Mouse (Mus musculus): Measurements from ENCODE around the gene Sstr2.

Sstr2 gene

DNA sequence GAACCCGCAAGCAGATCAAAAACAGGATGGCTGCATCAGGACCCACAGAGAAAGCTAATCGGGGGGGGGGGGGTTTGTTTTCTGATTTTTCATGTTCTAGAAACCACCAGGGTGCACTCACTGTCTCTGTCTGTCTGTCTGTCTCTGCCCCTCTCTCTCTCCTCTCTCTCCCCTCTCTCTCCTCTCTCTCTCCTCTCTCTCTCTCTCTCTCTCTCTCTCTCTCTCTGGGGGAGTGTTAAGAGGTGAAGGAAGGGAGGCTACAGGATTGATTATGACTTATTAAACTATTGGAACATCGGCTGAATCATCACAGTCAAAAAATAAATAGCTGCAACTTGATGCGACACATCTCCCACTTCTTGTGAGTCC is 855 bp upstream of the Sstr2 start:
- in situ Hi-C loops (cut with MboI, MseI): loop anchor here (5.0 to 10.0 kb wide), 2 partner anchors 56 to 123 kb away; no protein-coding TSS in a partner anchor

DNA sequence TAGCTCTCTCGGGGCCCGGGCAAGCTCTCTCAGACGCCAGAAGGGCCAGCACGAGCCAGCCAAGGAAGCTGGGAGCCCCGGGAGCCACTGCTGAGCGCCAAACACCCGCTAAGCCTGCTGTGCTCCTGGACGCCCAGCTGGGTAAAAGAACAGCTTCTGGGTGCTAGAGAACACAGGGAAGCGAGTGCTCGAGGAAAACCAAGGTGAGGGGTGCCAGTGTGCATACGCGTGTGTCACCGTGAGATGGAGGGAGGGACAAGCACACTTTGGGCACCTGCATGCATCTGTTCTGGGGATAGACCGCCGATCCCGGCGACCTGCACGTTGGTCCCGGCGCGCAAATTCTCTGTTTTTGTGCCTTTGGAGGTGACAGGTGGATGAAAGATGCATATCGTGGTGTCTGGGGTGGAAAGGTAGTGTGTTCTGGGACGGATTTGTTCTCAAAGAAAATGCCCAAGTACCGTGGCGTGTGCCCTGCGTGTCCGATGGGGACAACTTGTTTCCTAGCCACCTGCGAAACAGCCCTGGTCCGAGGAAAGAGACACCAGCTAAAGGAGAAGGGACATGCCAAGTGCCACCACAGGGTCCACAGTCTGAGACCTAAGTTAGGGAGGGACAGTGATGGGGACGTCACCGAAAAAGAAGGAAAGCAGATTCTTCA is 408 bp downstream of the Sstr2 start:
- in situ Hi-C loops (cut with MboI, MseI): loop anchor here (5.0 to 10.0 kb wide), 2 partner anchors 57 to 125 kb away; no protein-coding TSS in a partner anchor

DNA sequence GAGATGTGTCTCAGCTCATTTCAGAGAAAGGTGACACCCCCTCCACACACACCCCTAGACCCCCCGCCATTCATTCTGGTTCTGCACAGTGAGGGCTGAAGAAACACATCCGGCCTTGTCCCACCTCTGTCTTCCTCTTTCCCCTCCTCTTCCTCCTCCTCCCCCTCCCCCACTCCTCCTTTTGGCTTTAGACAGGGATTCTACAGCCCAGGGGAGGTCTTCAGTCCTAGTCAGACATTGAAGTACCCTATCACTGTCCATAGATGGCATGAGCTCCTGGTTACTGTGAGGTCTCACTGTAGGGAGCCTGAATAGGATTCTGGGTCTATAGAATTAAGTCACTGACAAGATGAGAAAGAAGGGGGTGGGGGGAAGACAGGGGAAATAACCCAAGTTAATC is 1.9 kb downstream of the Sstr2 start:
- in situ Hi-C loops (cut with MboI, MseI): no loop called here

DNA sequence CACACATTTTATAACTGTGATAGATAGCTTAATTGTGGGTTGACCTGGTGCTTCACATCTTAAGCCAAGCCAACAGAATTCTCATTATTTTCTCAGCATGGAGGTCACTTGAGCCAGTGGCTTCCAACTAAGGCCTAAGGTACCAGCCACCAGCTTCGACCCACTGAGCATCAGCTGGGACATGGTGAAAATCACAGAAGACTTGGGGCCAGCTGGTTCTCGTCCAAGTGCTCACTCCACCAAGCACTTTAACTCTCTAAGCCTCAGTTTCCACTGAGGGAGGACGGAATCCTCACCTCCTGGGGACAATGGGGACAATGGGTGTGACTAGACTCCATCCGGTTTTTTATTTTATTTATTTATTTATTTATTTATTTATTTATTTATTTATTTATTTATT is 2.9 kb downstream of the Sstr2 start:
- in situ Hi-C loops (cut with MboI, MseI): no loop called here

DNA sequence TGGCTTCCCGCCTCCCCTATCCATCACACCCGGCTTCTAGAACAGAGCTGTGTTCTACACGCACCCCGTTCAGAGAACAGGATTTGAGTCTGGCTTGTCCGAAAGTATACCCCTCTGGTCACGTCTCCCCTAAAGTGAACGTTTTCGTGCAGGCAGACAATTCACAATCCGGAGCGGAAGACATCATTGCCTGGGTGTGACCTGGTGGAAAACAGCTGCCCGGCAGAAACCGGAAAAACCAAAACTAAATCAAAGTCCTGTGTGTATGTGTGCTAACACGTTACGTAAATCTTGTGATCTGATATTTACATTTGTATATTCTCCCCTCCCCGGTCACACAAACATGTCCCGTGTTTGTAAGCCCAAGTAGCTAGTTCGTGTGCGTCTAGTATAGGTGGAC is 6.3 kb downstream of the Sstr2 start:
- in situ Hi-C loops (cut with MboI, MseI): loop anchor here (5.0 kb wide), 3 partner anchors 328 to 448 kb away; no protein-coding TSS in a partner anchor

DNA sequence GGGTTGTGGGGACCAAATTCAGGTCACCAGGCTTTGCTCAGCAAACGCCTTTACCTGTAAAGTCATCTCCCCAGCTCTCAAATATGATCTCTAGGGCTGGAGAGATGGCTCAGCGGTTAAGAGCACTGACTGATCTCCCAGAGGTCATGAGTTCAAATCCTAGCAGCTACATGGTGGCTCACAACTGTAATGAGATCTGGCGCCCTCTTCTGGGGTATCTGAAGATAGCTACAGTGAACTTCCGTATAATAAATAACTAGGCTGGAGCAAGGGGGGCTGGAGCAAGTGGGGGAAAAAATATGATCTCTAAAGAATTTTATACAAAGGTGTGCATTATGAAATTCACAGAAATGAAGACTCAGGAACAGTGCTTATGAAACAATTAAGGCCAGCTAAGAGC is 8.6 kb downstream of the Sstr2 start:
- in situ Hi-C loops (cut with MboI, MseI): loop anchor here (5.0 kb wide), 3 partner anchors 330 to 450 kb away; no protein-coding TSS in a partner anchor

DNA sequence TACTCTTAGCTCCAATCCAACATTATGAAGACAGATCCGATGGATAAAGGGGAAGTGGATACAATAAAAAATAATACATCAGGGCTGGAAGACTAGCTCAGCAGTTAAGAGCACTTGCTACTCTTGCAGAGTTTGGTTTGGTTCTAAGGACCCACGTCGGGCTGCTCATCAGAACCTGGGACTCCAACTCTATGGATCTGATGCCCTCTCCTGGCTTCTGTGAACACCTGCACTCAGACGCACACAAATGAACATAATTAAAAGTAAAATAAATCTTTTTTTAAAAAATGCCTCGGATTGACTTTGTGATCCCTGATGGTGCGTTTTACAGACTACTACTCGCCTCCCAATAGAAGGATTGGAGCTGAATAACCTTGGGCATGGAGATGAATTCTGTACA is 11.5 kb downstream of the Sstr2 start:
- in situ Hi-C loops (cut with MboI, MseI): no loop called here

DNA sequence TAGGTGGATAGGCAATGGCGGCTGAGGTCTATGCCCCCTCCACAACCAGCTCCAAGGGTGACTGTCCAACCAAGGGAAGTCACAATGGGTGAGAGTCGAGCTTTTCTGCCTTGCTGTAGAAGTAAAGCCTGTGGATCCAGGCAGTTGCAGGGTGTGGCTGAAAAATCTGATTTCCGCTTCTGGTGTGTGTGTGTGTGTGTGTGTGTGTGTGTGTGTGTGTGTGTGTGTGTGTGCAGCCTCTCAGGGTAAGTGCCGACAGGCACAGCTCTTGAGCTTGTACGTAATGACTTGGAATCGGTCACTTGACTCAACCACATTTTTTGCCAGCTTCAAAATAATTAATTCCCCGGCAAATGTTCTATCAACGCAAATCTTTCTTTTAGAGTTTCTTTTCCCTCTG is 12.2 kb downstream of the Sstr2 start:
- in situ Hi-C loops (cut with MboI, MseI): no loop called here

DNA sequence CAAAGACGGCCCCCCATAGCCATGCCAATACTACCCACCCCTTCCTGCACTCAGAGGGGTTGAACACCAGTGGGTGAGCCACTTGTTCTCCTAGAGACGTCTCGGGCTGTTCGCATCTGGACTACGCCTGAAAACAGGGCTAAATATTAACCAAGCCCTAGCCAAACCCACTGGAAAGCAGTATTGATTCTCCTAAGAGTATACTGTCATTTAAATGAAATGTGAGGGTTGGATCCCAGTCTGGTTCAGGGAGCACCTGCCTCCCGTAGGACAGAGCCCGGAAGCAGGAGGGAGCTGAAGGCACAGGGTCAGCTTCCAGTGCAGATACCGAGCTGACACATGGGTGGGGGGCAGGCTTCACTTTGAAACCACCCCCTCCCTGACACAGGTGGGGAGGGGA is 12.7 kb downstream of the Sstr2 start:
- in situ Hi-C loops (cut with MboI, MseI): no loop called here

DNA sequence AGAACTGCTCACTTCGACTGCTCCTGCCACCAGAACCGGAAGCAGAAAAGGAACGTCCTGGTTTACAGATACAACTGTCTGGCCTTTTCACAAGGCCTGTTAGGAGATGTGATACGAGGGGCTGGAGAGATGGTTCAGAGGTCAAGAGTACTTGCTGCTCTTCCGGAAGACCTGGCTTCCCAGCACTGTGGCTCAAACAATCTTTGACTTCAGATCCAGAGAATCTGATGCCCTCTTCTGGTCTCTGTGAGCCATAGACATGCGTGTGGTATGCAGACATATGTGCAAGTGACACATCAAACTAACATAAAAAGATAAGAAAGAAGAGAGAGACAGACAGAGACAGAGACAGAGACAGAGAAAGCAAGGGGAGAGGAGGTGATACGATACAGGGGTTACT is 13.2 kb downstream of the Sstr2 start:
- in situ Hi-C loops (cut with MboI, MseI): no loop called here

DNA sequence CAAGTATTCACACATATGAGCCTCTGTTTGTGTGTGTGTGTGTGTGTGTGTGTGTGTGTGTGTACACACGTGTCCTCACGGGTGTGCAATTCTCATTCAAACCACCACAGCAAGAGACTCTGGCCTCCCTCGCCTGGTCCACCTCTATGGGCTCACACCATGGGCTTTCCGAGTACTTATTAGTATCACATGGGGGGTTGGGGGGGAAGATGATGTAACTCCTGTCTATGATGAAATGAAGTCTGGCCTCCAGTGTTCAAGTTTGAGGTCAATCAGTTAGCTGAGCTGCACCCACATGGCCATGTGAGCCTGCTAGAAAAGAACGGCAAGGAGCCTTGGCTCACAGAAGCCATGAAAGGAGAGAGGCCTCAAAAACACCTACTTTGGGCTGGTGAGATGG is 14.3 kb downstream of the Sstr2 start:
- in situ Hi-C loops (cut with MboI, MseI): no loop called here

DNA sequence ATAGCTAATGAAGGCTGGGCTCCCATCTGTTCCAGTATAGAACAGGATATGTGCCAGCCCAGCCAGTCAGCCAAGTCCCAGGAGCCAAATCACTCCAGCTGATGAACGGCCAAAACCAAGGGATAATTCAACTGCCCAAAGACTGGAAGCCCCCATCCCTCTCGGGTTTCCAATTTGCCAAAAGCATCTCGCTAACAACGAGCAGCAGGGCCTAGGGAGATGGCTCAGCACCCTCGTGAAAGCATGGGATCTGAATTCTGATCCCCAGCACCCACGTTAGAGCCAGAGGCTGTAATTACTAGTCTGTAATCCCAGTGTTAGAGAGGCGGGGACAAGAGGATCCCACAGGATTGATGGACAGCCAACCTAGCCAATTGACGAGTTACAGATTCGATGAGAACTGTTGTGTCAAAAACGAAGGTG is 15.6 kb downstream of the Sstr2 start:
- in situ Hi-C loops (cut with MboI, MseI): no loop called here

DNA sequence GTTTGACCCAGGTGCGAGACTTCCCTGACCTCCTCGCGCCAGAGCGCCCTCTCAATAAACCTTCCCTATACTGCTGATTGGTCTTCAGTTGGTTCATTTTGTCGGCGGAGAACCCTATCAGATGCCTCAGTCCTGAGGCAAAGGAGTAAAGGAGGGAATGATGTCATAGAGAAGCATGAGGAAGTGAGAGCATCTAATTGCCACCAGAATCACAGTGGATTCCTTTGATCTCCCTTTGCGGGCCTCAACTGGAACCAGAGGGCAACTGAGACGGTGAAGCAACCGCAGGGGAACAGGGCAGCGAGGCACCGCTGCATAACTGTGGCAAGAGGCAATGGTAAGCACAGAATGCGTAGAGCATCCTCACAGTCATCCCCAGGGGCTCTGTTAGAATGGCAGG is 19.5 kb downstream of the Sstr2 start:
- in situ Hi-C loops (cut with MboI, MseI): no loop called here

DNA sequence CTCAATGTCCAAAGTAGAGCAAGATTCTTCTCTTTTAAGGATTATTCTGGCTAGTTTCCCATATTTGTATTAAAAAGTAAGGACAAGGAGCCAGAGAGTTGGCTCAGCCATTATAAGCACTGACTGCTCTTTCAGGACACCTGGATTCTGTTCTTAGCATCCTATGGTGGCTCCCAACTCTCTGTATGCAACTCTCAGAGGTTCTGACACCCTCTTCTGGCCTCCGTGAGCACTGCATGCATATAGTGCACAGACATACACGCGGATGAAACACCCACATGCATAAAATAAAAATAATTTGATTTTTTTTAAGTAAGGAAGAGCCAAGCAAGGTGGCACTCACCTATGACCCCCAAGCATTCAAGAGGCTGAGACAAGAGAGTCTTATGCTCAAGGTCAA is 26.0 kb downstream of the Sstr2 start:
- in situ Hi-C loops (cut with MboI, MseI): no loop called here

DNA sequence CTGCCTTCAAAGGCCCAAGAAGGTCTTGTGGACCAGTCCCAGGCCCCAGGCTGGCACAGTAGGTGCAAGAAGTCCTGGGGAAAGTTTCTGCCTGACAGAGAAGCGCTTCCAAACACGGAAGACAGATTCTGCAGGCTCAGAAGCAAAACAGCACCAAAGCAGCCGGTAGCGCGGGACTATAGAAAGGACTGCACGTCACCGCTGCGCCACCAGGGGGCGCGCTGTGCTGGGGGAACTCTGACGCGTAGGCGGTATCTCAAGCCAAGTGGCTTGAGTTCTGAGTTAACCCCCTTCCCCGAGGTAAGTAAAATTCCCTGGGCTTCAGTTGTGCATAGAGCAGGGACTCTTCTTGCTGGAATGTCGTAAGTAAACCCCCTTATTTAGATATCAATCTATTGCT is 29.0 kb downstream of the Sstr2 start:
- in situ Hi-C loops (cut with MboI, MseI): no loop called here

DNA sequence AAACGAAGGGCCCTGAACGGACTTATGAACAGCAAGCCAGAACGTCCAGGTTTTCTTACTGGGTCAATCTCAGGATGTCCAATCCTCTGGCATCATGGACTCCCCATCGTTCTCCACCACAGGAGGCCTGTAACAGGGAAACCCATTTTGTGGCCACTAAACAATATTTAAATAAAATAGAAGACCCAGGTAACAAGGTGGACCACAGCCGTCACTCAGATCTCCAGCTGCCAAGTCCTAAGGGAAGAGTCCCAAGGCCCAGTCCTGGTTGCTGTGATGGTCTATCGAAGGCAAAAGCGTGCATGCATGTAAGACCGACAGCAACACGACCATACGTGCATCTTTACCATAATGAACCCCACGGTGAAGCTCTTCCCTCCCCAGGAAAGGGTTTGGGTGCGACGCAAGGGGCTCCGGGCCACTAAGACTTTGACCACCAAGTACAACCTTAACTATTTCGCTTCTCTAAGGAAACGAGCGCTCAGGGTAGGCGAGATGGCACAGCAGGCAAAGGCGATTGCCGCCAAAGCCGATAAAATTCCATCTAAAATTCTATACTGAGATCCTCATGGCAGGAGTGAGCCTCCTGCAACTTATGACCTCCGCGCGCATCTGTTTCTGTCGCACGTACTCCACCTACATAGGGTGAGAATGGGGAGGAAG is 29.7 kb downstream of the Sstr2 start, which contains the start of gene Cog1:
TSS of gene Cog1 (plus strand) at position 480 of the 663 bp plus-strand sequence.
- in situ Hi-C loops (cut with MboI, MseI): no loop called here

DNA sequence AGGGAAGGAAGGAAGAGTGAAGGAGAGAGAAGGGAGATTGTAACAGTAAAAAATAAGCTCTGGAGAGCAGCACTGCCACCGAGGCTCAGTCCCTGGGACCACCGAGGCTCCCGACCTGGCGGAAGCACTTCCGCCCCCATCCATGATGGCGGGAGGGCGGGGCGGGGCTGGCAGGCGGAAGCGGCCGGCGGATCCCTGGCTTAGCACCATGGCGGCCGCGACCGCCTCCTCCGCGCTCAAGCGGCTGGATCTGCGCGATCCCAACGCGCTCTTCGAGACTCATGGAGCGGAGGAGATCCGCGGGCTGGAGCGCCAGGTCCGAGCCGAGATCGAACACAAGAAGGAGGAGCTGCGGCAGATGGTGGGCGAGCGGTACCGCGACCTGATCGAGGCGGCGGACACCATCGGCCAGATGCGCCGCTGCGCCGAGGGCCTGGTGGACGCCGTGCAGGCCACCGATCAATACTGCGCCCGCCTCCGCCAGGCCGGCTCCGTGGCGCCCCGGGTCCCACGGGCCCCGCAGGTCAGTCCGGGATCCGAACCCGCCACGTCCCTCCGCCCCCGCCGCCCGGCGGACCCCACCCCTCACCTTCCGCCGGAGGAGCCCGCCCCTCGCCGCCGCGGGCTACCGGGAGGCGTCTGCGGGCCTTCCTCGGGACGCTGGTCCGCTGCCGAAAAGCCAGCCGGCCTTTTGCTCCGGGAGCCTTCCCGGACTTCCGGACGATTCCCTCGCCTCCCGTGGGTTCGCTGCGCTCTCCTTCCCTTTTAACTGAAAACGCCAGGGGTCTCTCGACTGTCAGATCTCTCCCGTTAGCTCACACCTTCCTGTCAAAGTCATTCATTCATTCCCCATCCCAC is 30.4 kb downstream of the Sstr2 start, which contains the start of gene Slc39a11:
TSS of gene Slc39a11 (minus strand) at position 727 of the 858 bp plus-strand sequence.
- in situ Hi-C loops (cut with MboI, MseI): loop anchor here (25.0 kb wide), 2 partner anchors 1013 to 1763 kb away; partner anchors contain the start of genes Atp5h (in 1 of the 2), Kctd2 (in 1 of the 2), Mrpl58 (in 1 of the 2) and Rpl38 (in 1 of the 2)

DNA sequence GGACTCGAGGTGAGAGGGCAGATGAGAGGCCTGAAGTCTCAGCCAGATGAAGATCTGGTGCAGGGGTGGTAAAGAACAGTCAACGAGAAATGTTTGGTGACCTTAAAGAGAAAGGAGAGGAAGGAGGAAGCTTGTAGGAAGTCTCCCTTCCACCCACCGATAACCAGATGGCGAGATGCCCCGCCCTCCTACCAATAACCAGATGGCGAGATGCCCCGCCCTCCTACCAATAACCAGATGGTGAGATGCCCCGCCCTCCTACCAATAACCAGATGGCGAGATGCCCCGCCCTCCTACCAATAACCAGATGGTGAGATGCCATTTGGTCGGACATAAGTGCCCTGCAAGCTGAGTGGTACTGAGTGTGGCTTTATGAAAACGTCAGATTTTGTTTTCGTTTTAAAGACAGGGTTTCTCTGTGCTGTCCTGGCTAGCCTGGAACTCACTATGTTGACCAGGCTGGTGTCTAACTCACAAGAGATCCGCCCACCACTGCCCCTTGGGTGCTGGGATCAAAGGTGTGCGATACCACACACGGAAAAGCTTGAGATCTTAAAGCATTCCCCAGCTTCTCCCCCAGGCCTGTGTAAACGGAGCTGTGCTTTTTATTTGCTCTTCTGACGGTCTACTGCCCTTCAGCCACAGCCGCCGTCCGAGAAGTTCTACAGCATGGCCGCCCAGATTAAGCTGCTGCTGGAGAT is 32.2 kb downstream of the Sstr2 start:
- in situ Hi-C loops (cut with MboI, MseI): loop anchor here (25.0 kb wide), 2 partner anchors 1011 to 1761 kb away; partner anchors contain the start of genes Atp5h (in 1 of the 2), Kctd2 (in 1 of the 2), Mrpl58 (in 1 of the 2) and Rpl38 (in 1 of the 2)

DNA sequence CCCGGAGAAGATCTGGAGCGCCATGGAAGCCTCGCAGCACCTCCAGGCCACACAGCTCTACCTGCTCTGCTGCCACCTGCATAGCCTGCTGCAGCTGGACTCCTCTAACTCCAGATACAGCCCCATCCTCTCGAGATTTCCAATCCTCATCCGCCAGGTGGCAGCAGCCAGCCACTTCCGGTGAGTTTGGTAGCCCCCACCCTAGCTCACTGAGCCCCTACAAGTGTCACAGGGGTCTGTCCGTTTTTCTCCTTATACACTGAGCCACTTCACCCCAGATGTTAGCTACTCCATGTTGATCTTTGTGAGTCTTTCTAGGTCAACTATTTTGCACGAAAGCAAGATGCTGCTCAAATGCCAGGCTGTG is 32.7 kb downstream of the Sstr2 start:
- in situ Hi-C loops (cut with MboI, MseI): loop anchor here (25.0 kb wide), 2 partner anchors 1010 to 1760 kb away; partner anchors contain the start of genes Atp5h (in 1 of the 2), Kctd2 (in 1 of the 2), Mrpl58 (in 1 of the 2) and Rpl38 (in 1 of the 2)

DNA sequence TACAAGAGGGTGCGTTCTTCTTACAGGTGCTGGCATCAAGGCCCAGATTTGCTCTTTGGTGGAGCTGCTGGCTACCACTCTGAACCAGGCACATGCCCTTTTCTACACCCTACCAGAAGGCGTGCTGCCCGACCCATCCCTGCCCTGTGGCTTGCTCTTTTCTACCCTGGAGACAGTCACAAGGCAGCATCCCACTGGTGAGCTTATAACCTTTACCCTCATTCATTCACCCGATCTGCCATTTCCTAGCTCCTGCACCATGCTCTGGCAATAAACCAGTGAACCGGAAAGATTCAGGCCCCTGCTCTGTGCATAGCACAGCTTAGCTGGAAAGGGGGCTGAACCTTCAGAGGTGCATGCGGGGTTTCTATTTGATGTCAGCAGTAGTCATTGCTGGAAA is 33.4 kb downstream of the Sstr2 start:
- in situ Hi-C loops (cut with MboI, MseI): loop anchor here (25.0 kb wide), 2 partner anchors 1010 to 1760 kb away; partner anchors contain the start of genes Atp5h (in 1 of the 2), Kctd2 (in 1 of the 2), Mrpl58 (in 1 of the 2) and Rpl38 (in 1 of the 2)

DNA sequence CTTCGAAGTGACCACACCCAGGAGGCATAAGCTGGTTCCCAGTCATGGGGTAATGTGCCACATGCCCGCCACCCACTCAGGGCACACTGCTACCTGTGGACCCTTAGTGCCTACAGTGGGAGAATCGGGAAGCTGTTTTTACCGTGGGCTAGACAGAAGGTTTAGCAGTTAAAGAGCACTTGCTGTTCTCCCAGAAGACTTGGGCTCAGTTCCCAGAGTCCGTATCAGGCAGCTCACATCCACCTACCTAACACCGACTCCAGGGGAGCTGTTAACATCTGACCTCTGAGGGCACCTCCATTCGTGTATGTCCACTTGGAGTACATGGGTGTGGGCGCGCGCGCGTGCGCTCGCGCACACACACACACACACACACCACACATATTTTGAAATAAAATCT is 35.0 kb downstream of the Sstr2 start:
- in situ Hi-C loops (cut with MboI, MseI): loop anchor here (25.0 kb wide), 2 partner anchors 1008 to 1758 kb away; partner anchors contain the start of genes Atp5h (in 1 of the 2), Kctd2 (in 1 of the 2), Mrpl58 (in 1 of the 2) and Rpl38 (in 1 of the 2)

All from T-helper 17 cell (primary cell).